Mouse (Mus musculus) embryo, embryonic 11 days (tissue): ENCODE results near the gene Alpk1.

Experiments
- DNase-seq: peaks from one replicate; pipeline ENCODE4 v3.0.0-alpha.2; 2015

The Alpk1 gene

DNA sequence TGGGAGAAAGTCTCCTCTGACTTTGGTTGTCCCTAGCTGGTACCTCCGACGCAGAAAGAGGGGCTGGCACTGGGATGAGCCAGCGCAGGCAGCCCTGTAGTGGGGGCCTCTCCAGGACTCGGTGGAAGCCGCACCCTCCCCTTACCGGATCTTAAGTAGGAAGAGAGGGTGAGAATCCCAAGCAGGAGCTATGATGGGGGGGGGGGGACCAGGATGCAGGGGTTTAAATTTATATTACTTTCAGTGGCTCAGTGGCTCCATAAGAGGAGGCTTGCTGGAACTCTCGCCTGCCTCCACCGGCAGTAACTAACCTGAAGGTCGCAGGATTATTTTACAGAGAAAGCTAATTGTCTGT, 152.4 kb downstream of the Alpk1 start:
- no peak for DNase-seq

DNA sequence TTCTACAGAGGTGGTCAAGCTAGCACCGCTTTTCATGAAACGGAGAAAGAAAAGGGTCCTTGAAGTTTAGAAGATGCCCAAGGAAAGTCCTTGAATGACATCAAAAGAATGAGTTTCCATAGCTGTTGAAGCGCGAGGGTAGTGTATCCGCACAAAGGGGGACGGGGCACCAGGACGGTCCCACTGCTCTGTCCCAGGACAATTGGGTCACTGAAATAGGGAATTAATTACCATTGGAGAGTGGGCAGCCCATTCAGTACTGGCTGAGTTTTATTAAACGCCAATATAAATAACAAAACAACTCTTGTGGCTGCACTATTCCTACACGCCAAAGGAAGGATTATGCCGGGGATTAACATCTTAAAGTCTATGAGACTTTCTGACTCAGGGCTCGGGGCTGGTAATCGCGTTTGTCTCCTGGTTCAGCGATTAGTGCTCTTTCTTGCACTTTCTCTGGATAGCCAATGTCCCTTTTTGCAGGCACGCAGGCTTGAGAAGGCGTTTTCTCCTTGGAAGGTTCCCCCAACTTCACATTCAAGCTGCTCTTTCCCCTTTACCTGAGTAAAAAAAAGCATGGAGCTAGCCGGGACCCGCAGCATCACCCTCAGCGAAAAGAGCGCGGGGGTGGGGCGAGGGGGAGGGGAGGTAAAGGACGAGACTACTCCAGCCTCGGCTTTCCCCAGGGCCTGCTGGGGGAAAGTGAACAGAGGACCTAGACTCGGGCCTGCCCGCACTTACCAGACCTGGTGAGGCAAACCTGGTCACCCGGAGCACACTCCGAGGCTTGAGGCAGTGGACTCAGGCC, 153.0 kb downstream of the Alpk1 start:
- DNase-seq, result peak; percentile 59

DNA sequence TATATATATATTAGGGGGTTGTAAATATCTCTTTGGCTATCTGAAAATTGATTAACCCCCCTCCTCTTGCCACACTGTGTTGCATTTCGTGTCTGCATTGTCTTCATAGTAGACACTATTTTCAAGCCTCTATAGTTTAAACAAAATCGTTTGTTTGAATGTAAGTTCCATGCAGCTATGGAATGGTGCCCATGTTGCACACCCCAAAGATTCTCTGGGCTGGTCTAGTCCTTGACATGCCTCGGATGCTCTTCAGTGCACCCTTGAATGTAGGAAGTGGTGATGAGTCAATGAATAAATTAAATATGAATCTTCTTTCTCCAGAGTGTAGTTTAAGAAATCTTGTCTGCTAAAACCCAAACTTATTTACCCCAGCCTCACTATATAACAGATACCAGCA, 153.8 kb downstream of the Alpk1 start:
- no peak for DNase-seq

DNA sequence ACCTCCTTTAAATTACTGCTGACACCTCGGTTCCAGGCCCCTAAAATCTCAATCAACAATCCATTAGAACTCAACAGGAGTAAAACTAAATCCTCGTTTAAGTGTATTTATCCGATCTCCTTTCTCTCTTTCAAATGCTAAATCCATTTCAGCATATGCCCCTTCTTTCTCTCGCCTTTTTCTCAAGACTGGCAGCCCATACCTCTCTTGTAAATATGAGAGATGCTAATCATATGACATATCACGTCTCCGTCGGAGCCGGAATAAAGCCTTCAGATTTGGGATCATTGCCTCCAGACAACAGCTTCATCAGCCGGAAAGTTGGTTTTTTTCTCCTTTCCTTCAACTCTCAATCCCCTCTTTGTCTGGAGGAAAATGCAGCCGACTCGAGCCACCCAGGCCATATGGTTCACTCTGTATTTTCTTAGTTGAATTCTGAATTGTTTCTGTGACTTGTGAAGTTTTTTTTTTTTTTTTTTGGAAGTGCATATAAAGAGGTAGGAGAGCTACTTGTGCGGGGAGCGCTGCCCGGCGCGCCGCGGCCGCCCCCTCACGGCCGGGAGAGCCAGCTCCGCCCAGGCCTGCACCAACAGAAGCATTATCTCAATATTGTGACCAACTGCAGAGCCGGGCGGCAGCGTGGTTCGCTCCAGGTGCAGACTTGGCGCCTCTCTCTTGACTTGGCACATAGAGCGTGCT, 154.5 kb downstream of the Alpk1 start:
- peak; percentile 70 for DNase-seq

DNA sequence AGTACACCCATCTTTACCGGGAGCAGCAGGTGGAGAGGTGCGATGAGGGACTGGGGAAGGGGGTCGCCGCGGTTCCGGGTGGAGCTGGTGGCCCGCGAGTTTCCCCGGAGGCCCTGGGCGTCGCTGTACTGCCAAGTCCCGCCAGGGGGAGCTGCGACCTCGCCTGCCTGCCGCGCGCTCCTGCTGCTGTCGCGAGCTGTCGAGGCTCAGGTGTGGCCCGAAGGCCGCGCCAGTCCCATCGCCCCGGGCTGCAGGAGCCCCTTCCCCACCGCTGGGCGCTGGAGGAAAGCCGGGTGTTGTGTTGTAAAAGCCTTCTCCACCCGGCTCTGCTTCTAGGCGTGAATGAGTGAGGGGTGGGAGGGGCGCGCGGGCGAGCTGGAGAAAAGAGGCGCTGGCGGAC, 155.0 kb downstream of the Alpk1 start:
- DNase-seq, result peak; percentile 89
